Mouse (Mus musculus) brain, embryonic 18.5 days (tissue): ENCODE results near the gene Zfand3.

ENCODE experiments used
- DNase-seq: peaks from one replicate; pipeline ENCODE4 v3.0.0-alpha.2; 2012; ENCODE audit warnings: low read depth, low spot score

Gene Zfand3

GRCm38 (mm10) chr17:30004203-30005102 is at the start of gene Zfand3:
TSS of gene Zfand3 (plus strand) at chr17:30004733.
- peak; percentile 83 for DNase-seq

- no peak for DNase-seq
These were observed 48.7 kb upstream of the Zfand3 start for GRCm38 (mm10) chr17:29955880-29956279.

GRCm38 (mm10) chr17:29963730-29964259 is 40.7 kb upstream of the Zfand3 start:
- no peak for DNase-seq

- DNase-seq, result no peak
These were observed 39.0 kb upstream of the Zfand3 start for GRCm38 (mm10) chr17:29965506-29965905.

- DNase-seq, result no peak
These were observed 34.4 kb upstream of the Zfand3 start, which contains the start of gene Mdga1 for GRCm38 (mm10) chr17:29970037-29970555. TSS of gene Mdga1 (minus strand) at chr17:29970087.

GRCm38 (mm10) chr17:29971761-29972432 is 32.6 kb upstream of the Zfand3 start:
- DNase-seq, result no peak

GRCm38 (mm10) chr17:29973226-29973625 is 31.3 kb upstream of the Zfand3 start:
- no peak for DNase-seq

- peak; percentile 24 for DNase-seq
These were observed 28.8 kb upstream of the Zfand3 start for GRCm38 (mm10) chr17:29975731-29976130.

GRCm38 (mm10) chr17:29979020-29979419 is 25.5 kb upstream of the Zfand3 start:
- DNase-seq, result no peak

GRCm38 (mm10) chr17:29979841-29980240 is 24.7 kb upstream of the Zfand3 start:
- DNase-seq, result no peak

- no peak for DNase-seq
These were observed 23.0 kb upstream of the Zfand3 start for GRCm38 (mm10) chr17:29981568-29981967.

GRCm38 (mm10) chr17:29983190-29983589 is 21.3 kb upstream of the Zfand3 start:
- DNase-seq, result no peak

- no peak for DNase-seq
These were observed 19.6 kb upstream of the Zfand3 start for GRCm38 (mm10) chr17:29984931-29985330.

- no peak for DNase-seq
These were observed 19.0 kb upstream of the Zfand3 start for GRCm38 (mm10) chr17:29985534-29985933.

- no peak for DNase-seq
These were observed 16.4 kb upstream of the Zfand3 start for GRCm38 (mm10) chr17:29988141-29988540.

- DNase-seq, result no peak
These were observed 14.9 kb upstream of the Zfand3 start for GRCm38 (mm10) chr17:29989653-29990052.

GRCm38 (mm10) chr17:29990136-29990535 is 14.4 kb upstream of the Zfand3 start:
- no peak for DNase-seq

GRCm38 (mm10) chr17:29990845-29991244 is 13.7 kb upstream of the Zfand3 start:
- no peak for DNase-seq

- DNase-seq, result peak; percentile 66
These were observed 11.0 kb upstream of the Zfand3 start for GRCm38 (mm10) chr17:29993488-29993887.

GRCm38 (mm10) chr17:29994011-29994410 is 10.5 kb upstream of the Zfand3 start:
- DNase-seq, result no peak

GRCm38 (mm10) chr17:29994459-29994858 is 10.1 kb upstream of the Zfand3 start:
- DNase-seq, result no peak

GRCm38 (mm10) chr17:29995986-29996385 is 8.5 kb upstream of the Zfand3 start:
- no peak for DNase-seq
